Mouse (Mus musculus) mouse trophoblast stem cell (cell line): ENCODE measurements at regions not wholly inside any gene's neighbourhood (a gene's known extent, or its start where the extent isn't known, plus 50 kb on each side); places are given as distances from the start of the nearest gene placed in this dataset.
"Not testable (repeated sequence)": the region's sequence is repeated elsewhere in the genome, so short reads cannot be mapped to it uniquely, and the experiment has no call there.

Experiments
- in situ Hi-C, 2 experiments: fragments of 300-500 bp; cut with MseI, MboI; formaldehyde crosslinking; loops; 2 replicates in 1 of 2; 3 replicates in 1 of 2; pipeline ENCODE4 v1.15.1; 2025

DNA sequence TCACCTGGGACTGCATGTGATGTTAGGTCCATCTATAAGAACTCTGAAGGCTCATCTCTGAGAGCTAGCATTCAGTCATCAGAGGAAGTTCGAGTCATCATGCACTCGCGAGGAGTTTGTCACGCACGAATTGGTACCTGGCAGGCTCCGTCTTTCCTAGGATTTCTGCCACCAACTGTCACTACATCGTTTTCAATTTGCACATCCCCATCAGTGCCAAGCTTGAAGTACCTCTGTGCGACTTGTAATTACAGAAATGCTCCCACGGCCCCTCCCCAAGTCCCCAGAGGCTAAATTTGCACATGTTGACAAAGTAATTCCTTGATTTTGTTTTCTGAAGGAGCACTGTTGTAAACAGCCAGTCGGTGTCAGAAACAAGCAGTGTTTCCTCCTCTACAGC, 372.2 kb upstream of the Id2 start:
- in situ Hi-C loops, result no loop called here

GRCm38 (mm10) chr12:25467789-25468188, 370.8 kb upstream of the Id2 start:
- in situ Hi-C loops, result no loop called here

DNA sequence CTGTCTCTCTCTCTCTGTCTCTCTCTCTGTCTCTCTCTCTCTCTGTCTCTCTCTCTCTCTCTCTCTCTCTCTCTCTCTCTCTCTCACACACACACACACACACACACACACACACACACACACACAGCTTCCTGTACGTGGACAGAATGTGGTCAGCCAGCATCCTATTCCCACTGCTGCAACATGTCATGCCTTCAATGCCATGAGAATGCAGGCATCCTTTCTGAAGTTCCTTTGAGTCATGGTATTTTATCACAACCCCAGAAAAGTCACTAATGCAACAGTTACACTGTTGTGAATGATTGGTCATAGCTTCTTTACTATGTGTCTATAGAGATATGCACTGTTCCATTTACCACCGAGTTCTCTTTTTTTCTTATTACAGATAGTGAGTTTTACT, 365.8 kb upstream of the Id2 start:
- in situ Hi-C loops, result not testable (repeated sequence)

DNA sequence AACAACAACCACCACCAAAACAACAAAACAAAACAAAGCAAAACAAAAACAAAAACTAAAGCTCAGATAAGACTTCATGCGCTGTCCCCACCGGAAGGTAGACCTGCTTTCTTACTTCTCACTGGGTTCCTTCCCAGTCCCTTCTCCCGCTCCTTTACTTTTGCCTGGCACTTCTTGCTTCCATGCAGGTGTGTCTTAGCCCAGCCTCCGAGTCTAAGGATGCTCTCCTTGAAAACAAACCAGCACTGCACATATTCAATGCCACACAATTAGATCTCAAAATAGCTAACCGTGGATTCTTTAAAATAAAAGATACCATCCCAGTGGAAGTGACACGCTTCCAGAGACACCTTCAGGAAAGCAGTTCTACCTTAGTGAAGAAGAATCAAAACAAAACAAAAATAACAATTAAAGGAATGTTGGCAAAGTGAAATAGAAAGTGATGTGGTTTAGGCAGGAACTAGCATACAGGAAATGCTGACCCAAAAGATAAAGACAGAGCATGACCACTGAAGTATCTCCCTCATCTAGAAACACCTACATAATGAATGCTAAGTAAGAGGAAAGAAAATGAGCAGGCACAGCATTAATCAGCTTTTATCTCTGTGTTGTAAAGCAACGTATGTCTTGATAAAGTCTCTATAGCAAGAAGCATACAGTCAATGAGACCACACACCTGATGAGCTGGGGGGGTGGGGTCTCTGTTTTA, 358.5 kb upstream of the Id2 start:
- in situ Hi-C loops, result no loop called here

- in situ Hi-C loops, result no loop called here
These were observed 356.4 kb upstream of the Id2 start for GRCm38 (mm10) chr12:25453356-25453755.

- in situ Hi-C loops, result no loop called here
These were observed 354.2 kb upstream of the Id2 start for GRCm38 (mm10) chr12:25451156-25451555.

DNA sequence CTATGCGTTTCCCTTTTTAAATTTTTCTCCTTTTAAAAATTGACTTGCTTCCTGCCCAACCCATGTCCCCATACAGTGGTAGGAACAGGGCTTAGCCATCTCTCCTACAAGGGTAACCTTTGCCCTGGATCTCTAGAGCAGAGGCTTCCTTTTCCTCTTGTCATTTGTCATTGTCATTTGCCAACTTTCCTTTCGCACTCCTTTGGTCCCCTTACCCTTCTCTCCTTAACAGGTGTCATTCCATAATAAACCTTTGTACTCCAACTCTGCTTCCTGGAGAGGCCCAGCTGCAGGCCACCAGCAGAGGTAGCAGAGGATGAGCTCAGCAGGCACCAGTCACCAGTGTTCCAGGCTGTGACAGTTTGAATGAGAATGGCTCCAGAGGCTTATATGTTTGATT, 347.4 kb upstream of the Id2 start:
- in situ Hi-C loops, result no loop called here

DNA sequence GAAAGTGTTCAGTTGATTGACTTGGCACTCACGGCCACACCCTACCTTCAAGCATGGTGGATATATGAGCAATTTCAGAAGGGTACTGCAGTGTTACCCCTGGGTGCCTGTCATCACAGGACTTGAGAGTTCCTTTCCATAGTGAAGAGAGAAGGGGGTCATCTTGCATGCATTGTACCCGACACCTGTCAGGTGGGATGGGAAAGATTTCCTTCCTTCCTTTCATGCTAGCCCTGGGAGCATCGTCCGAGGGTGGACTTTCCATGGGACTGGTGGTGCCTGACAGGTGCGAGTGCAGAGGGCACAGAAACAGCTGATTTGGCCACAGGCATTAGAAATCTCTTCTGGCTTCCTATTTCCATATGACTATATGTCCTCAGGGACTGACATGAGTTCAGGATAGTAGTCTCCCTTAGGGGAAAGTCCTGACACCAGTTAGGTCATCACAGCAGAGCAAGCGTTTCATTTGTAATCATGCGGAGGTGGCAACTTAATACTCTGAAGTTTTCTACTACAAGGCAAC, 342.1 kb upstream of the Id2 start:
- in situ Hi-C loops, result no loop called here

DNA sequence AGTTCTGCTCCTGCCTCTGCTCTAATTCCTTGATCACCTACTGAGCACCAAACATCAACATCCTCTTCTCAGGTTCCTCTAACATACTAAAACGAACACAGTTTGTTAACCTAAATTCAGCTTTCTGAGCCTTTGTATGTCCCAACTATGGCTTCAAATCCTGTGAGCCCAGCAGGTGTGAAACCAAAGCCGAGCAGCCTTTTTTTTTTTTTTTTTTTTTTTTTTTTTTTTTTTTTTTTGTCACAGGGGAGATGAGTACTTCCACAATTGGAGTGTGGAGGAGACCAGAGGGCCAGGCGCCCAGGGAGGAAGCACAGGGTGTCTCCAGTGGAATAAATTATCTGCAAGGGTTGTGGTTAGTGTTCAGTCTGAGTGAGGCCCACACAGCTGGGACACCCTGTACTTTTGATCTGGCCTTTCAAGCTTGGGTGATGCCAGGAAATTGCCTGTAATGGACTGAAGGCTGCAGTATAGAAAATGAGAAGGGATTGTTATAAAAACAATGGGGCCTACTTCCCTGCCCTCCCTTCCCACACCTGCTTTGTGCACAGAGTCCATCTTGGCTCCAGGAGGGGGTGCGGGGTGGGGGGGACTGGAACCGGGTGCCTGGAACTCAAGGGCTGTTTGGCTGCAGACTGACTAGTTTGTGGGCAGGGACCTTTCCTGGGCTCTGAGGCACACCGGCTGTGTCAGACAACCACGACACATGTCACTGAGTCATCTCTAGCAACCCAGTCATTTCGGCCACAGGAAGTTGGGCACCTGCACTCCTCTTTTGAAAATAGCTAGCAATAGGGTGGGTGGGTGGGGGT, 341.5 kb upstream of the Id2 start:
- in situ Hi-C loops, result no loop called here

- in situ Hi-C loops, result no loop called here
These were observed 340.6 kb upstream of the Id2 start for GRCm38 (mm10) chr12:25437556-25437955.

DNA sequence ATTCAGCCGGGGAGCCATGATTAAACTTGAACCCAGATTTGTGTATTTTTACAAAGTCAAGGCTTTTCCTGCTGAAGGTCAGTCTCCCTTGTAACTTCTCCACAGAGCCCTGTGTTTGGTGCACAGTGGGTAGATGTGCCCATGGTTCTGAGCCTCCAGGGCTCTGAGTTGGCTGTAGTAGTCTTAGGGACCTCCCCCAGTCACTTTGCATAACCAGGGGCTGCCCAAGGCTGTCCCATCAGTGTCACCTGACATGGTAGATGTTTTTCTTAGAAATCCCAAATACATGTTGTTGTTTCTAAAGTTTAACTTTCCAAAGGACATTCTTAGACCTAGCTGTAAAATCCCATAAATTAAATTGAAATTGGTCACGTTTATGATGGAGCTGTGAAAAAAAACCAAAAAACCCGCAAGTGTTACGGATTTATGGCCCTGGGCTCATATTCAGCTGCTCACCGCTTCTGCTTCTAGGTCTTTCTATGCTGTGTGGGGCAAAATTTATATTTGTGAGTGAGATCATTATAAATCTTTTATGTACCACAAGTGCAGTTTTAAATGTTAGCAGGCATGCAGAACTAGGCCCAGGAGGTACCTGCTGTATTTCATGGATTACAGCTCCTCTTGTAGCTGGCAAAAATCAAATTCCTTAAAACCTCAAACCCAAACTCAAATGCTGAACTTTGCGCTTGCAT, 339.4 kb upstream of the Id2 start:
- in situ Hi-C loops, result no loop called here

GRCm38 (mm10) chr12:25432796-25433195, 335.9 kb upstream of the Id2 start:
- in situ Hi-C loops, result no loop called here

DNA sequence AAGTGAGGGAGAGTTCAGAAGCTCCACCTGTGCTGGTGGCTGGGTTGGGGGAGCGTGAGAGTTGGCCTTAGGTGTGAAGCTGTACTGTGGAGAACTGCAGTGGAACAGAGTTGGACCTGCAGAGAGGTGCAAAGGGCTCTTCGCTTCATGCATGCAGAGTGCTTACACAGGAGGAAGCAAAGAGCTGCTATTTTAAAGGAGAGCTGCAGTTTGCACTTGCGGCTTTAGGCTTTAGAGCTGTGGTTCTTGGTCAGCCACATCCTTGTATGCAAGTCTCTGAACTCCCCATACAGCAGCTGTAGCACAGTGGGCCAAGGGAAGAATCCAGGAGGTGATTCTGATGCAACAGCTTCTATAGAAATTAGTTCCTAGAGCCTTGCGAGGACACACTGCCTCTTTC, 334.0 kb upstream of the Id2 start:
- in situ Hi-C loops, result no loop called here

GRCm38 (mm10) chr12:25427911-25428642, 331.1 kb upstream of the Id2 start:
- in situ Hi-C loops, result no loop called here

- in situ Hi-C loops, result no loop called here
These were observed 320.4 kb upstream of the Id2 start for GRCm38 (mm10) chr12:25417336-25417735.

- in situ Hi-C loops, result no loop called here
These were observed 319.6 kb upstream of the Id2 start for GRCm38 (mm10) chr12:25416571-25416970.

GRCm38 (mm10) chr12:25415641-25416040, 318.7 kb upstream of the Id2 start:
- in situ Hi-C loops, result no loop called here

DNA sequence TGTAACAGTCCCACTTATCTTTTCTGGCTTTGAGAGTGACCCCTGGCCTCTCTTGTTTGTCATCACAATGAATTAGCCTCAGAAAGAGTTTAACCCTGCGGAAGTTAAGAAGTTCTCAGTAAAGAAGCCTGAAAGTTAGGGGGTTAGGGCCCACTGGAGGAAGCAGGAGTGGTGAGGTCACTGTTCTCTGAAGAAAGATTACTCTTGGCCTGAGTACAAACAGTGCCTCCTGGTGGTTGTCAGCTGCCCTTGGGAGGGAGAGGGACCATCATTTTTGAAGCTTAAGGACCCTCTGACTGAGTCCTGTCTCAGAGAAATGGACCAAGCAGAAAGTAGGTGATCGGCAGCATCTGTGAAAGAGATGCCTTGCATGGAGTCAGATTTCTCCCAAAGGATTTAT, 318.3 kb upstream of the Id2 start:
- in situ Hi-C loops, result no loop called here

GRCm38 (mm10) chr12:25407301-25407700, 310.4 kb upstream of the Id2 start:
- in situ Hi-C loops, result no loop called here

DNA sequence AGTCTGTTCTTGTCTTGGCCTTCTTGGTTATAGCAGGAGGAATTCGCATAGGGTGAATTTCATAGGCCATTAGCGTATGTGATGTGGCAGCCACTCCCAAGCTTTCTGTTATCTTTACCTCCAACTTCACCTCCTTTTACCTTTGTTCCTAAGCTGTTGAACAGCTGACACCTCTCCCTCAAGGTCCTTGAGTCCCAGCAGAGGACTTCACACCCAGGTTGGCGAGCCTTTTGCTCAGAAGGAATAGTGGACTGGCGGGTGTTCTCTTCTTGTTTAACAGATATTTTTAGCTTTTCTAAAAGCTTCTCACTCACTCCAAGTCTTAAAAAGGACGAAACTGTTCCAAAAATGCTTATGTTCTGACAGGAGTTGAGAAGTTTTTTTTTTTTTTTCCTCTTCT, 303.4 kb upstream of the Id2 start:
- in situ Hi-C loops, result no loop called here

DNA sequence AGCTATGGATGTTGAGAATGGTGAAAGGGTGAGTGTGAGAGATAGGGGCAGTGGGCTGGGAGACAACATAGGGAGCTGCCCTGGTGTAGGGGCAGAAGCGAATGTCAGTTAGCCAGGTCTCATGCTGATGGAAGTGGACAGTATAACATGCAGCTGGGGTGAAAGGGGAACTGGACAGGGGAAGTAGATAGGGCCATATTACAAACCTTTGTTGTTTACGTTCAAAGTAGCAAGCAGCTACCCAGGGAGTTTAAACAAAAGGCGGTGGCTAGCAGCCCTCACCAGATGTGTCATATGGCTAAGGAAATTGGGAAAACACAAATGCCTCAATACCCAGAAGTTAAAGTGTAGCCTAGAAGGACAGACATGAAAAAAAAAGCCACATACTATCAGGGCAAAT, 301.8 kb upstream of the Id2 start:
- in situ Hi-C loops, result no loop called here

GRCm38 (mm10) chr12:25394326-25394725, 297.4 kb upstream of the Id2 start:
- in situ Hi-C loops, result no loop called here
